Mouse (Mus musculus): ENCODE measurements around the gene Dact2. TPM values are rescaled to one million over a fixed set of nuclear protein-coding genes. Genes with fewer than 3 reads are reported as not detected.
A peak's percentile ranks its signal among the peaks of the same experiment; 100 is the strongest.

Gene Dact2
- polyA plus RNA-seq, 1 experiment from 2014 or later, result 0.92 TPM

GRCm38 (mm10) chr17:14175019-14175418, 29.1 kb downstream of the Dact2 start:
- H3K4me1 ChIP-seq (replicated peaks), result peaks cover 3% of the 10 kb centered on the region; the same call in 1 of the 2 replicates
- WGBS, result 85% methylated on average over 4 of the region's 4 CpGs
- H3K4me3 ChIP-seq (replicated peaks), result no peak overlapping the region
- H3K27ac ChIP-seq, result no peak overlapping the region
- ATAC-seq (ENCODE audit: insufficient number of reproducible peaks, insufficient read depth, low FRiP score, low TSS enrichment, low read depth), result no peak
- H3K9me3 ChIP-seq, result no peaks in the 10 kb centered on the region
- H3K9ac ChIP-seq (replicated peaks), result no peak overlapping the region
- no peaks in the 10 kb centered on the region for H3K27me3 ChIP-seq
- no peak overlapping the region for H3K4me2 ChIP-seq
- H3K36me3 ChIP-seq, result no peaks in the 10 kb centered on the region

GRCm38 (mm10) chr17:14174401-14174800, 29.7 kb downstream of the Dact2 start:
- H3K27me3 ChIP-seq, result no peaks in the 10 kb centered on the region
- H3K4me2 ChIP-seq, result no peak overlapping the region
- H3K4me3 ChIP-seq (replicated peaks), result no peak overlapping the region
- ATAC-seq (ENCODE audit: insufficient number of reproducible peaks, insufficient read depth, low FRiP score, low TSS enrichment, low read depth), result no peak
- no peaks in the 10 kb centered on the region for H3K36me3 ChIP-seq
- no peak overlapping the region for H3K9ac ChIP-seq (replicated peaks)
- 87% methylated on average over 3 of the region's 3 CpGs for WGBS
- no peaks in the 10 kb centered on the region for H3K9me3 ChIP-seq
- H3K4me1 ChIP-seq (replicated peaks), result peaks cover 3% of the 10 kb centered on the region; the same call in 1 of the 2 replicates
- no peak overlapping the region for H3K27ac ChIP-seq

GRCm38 (mm10) chr17:14173459-14173858, 30.6 kb downstream of the Dact2 start:
- no peak for ATAC-seq (ENCODE audit: insufficient number of reproducible peaks, insufficient read depth, low FRiP score, low TSS enrichment, low read depth)
- Histone ChIP-seq H3K27ac (no peak overlapping the region), H3K9me3 (no peaks in the 10 kb centered on the region), H3K4me1 (replicated peaks) (peaks cover 3% of the 10 kb centered on the region; the same call in 1 of the 2 replicates), H3K4me2 (no peak overlapping the region), H3K27me3 (no peaks in the 10 kb centered on the region), H3K4me3 (replicated peaks) (no peak overlapping the region), H3K36me3 (no peaks in the 10 kb centered on the region), H3K9ac (replicated peaks) (no peak overlapping the region)
- 33% methylated on average over 1 of the region's 1 CpGs for WGBS

GRCm38 (mm10) chr17:14172731-14173130, 31.4 kb downstream of the Dact2 start:
- no peak overlapping the region for H3K4me3 ChIP-seq (replicated peaks)
- H3K36me3 ChIP-seq, result no peaks in the 10 kb centered on the region
- H3K27ac ChIP-seq, result no peak overlapping the region
- H3K9ac ChIP-seq (replicated peaks), result no peak overlapping the region
- H3K27me3 ChIP-seq, result no peaks in the 10 kb centered on the region
- no peak for ATAC-seq (ENCODE audit: insufficient number of reproducible peaks, insufficient read depth, low FRiP score, low TSS enrichment, low read depth)
- H3K4me1 ChIP-seq (replicated peaks), result peaks cover 3% of the 10 kb centered on the region; the same call in 1 of the 2 replicates
- H3K4me2 ChIP-seq, result no peak overlapping the region
- H3K9me3 ChIP-seq, result no peaks in the 10 kb centered on the region

GRCm38 (mm10) chr17:14172184-14172583, 31.9 kb downstream of the Dact2 start:
- H3K36me3 ChIP-seq, result no peaks in the 10 kb centered on the region
- WGBS, result 52% methylated on average over 3 of the region's 3 CpGs
- no peak overlapping the region for H3K27ac ChIP-seq
- no peak overlapping the region for H3K4me3 ChIP-seq (replicated peaks)
- no peaks in the 10 kb centered on the region for H3K9me3 ChIP-seq
- H3K4me2 ChIP-seq, result no peak overlapping the region
- no peak for ATAC-seq (ENCODE audit: insufficient number of reproducible peaks, insufficient read depth, low FRiP score, low TSS enrichment, low read depth)
- H3K4me1 ChIP-seq (replicated peaks), result peaks cover 6% of the 10 kb centered on the region; the same call in 1 of the 2 replicates
- no peak overlapping the region for H3K9ac ChIP-seq (replicated peaks)
- H3K27me3 ChIP-seq, result no peaks in the 10 kb centered on the region

GRCm38 (mm10) chr17:14170961-14171479, 33.1 kb downstream of the Dact2 start:
- Histone ChIP-seq H3K36me3 (no peaks in the 10 kb centered on the region), H3K27ac (no peak overlapping the region), H3K9ac (replicated peaks) (no peak overlapping the region), H3K4me2 (no peak overlapping the region), H3K4me3 (replicated peaks) (no peak overlapping the region), H3K27me3 (0 out of 2 replicates have a peak, but pooled peaks cover 2% of the 10 kb centered on the region), H3K4me1 (replicated peaks) (peaks cover 13% of the 10 kb centered on the region), H3K9me3 (no peaks in the 10 kb centered on the region)
- 66% methylated on average over 5 of the region's 5 CpGs for WGBS
- no peak for ATAC-seq (ENCODE audit: insufficient number of reproducible peaks, insufficient read depth, low FRiP score, low TSS enrichment, low read depth)

GRCm38 (mm10) chr17:14169431-14169830, 34.7 kb downstream of the Dact2 start:
- H3K4me3 ChIP-seq (replicated peaks), result no peak overlapping the region
- no peaks in the 10 kb centered on the region for H3K9me3 ChIP-seq
- no peak overlapping the region for H3K4me2 ChIP-seq
- no peak overlapping the region for H3K27ac ChIP-seq
- 64% methylated on average over 11 of the region's 11 CpGs for WGBS
- peaks cover 25% of the 10 kb centered on the region for H3K4me1 ChIP-seq (replicated peaks)
- peaks cover 12% of the 10 kb centered on the region for H3K27me3 ChIP-seq
- H3K9ac ChIP-seq (replicated peaks), result no peak overlapping the region
- H3K36me3 ChIP-seq, result no peaks in the 10 kb centered on the region
- no peak for ATAC-seq (ENCODE audit: insufficient number of reproducible peaks, insufficient read depth, low FRiP score, low TSS enrichment, low read depth)

GRCm38 (mm10) chr17:14167594-14167993, 36.5 kb downstream of the Dact2 start:
- 74% methylated on average over 5 of the region's 5 CpGs for WGBS
- peaks cover 22% of the 10 kb centered on the region for H3K4me1 ChIP-seq (replicated peaks)
- ATAC-seq (ENCODE audit: insufficient number of reproducible peaks, insufficient read depth, low FRiP score, low TSS enrichment, low read depth), result no peak
- no peak overlapping the region for H3K4me2 ChIP-seq
- H3K27me3 ChIP-seq, result peaks cover 12% of the 10 kb centered on the region
- H3K9me3 ChIP-seq, result no peaks in the 10 kb centered on the region
- H3K36me3 ChIP-seq, result no peaks in the 10 kb centered on the region
- H3K4me3 ChIP-seq (replicated peaks), result no peak overlapping the region
- no peak overlapping the region for H3K27ac ChIP-seq
- no peak overlapping the region for H3K9ac ChIP-seq (replicated peaks)

- ATAC-seq (ENCODE audit: insufficient number of reproducible peaks, insufficient read depth, low FRiP score, low TSS enrichment, low read depth), result no peak
- Histone ChIP-seq H3K4me1 (replicated peaks) (peaks cover 22% of the 10 kb centered on the region), H3K9me3 (no peaks in the 10 kb centered on the region), H3K9ac (replicated peaks) (no peak overlapping the region), H3K27ac (no peak overlapping the region), H3K36me3 (no peaks in the 10 kb centered on the region), H3K4me3 (replicated peaks) (no peak overlapping the region), H3K4me2 (no peak overlapping the region), H3K27me3 (peaks cover 12% of the 10 kb centered on the region)
- 56% methylated on average over 6 of the region's 6 CpGs for WGBS
Measured at GRCm38 (mm10) chr17:14166746-14167432, 37.2 kb downstream of the Dact2 start.

GRCm38 (mm10) chr17:14165934-14166610, 38.0 kb downstream of the Dact2 start:
- H3K4me2 ChIP-seq, result no peak overlapping the region
- no peaks in the 10 kb centered on the region for H3K36me3 ChIP-seq
- no peaks in the 10 kb centered on the region for H3K9me3 ChIP-seq
- peaks cover 22% of the 10 kb centered on the region for H3K4me1 ChIP-seq (replicated peaks)
- ATAC-seq (ENCODE audit: insufficient number of reproducible peaks, insufficient read depth, low FRiP score, low TSS enrichment, low read depth), result no peak
- H3K27ac ChIP-seq, result no peak overlapping the region
- H3K9ac ChIP-seq (replicated peaks), result no peak overlapping the region
- H3K27me3 ChIP-seq, result peaks cover 12% of the 10 kb centered on the region
- 48% methylated on average over 9 of the region's 9 CpGs for WGBS
- no peak overlapping the region for H3K4me3 ChIP-seq (replicated peaks)

- Histone ChIP-seq H3K27ac (no peak overlapping the region), H3K9me3 (no peaks in the 10 kb centered on the region), H3K27me3 (peaks cover 12% of the 10 kb centered on the region), H3K36me3 (no peaks in the 10 kb centered on the region), H3K9ac (replicated peaks) (no peak overlapping the region), H3K4me2 (peak overlapping the region; percentile 39), H3K4me3 (replicated peaks) (no peak overlapping the region), H3K4me1 (replicated peaks) (peaks cover 22% of the 10 kb centered on the region)
- ATAC-seq (ENCODE audit: insufficient number of reproducible peaks, insufficient read depth, low FRiP score, low TSS enrichment, low read depth), result no peak; the same call in 1 of the 2 replicates
- 2% methylated on average over 10 of the region's 10 CpGs for WGBS
Measured at GRCm38 (mm10) chr17:14165332-14165876, 38.7 kb downstream of the Dact2 start.
